21 mouse cellular contexts compared by ENCODE assay signal in the genomic region with DNA sequence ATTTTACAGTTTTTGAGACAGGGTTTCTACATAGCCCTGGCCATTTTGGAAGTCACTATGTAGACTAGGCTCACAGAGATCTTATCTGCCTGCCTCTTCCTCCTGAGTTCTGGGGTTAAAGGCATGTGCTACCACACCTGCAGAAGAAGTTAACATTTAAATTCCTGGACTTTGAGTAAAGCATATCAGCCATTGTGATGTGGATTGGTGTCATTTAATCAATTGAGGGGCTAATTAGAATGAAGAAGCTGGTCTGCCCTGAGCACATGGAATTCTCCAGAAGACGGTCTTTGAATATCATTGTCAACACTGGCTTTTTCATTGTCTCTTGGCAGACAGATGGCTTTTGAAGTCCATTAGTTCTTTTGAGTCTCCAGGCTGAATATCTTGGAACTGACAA. TPM values are rescaled to one million over a fixed set of nuclear protein-coding genes. Genes with fewer than 3 reads are reported as not detected.
A peak's percentile ranks its signal among the peaks of the same experiment; 100 is the strongest.
DNase-seq lines count a peak whose midpoint lies in the region; ATAC-seq and TF ChIP-seq lines count a peak whose summit lies in the region.
"Had no signal": no experiment of that assay in that cellular context is flagged by ENCODE, and none has a peak within 500 bp of the region (broad histone marks: within the 10 kb centered on the region; RNA-seq: fewer than 3 reads in every experiment).

No protein-coding gene starts in this region.

- H3K36me3 ChIP-seq in ES-E14 (ENCODE audit: control insufficient read depth, insufficient read depth, low read length, poor library complexity, severe bottlenecking) = no peaks in the 10 kb centered on the region
- no peaks in the 10 kb centered on the region for H3K36me3 ChIP-seq in forebrain, embryonic 15.5 days
- H3K36me3 ChIP-seq: embryonic facial prominence, embryonic 10.5 days; embryonic facial prominence, embryonic 12.5 days had no signal

- H3K27ac ChIP-seq in ES-E14 (ENCODE audit: insufficient read depth, low read depth, low read length, poor library complexity, severe bottlenecking) = no peak overlapping the region; the same call in 1 of the 2 replicates
- H3K27ac ChIP-seq in forebrain, embryonic 15.5 days (replicated peaks) = no peak overlapping the region
- H3K27ac ChIP-seq: embryonic facial prominence, embryonic 10.5 days; embryonic facial prominence, embryonic 12.5 days; forebrain, embryonic 13.5 days had no signal

- no peaks in the 10 kb centered on the region for H3K9me3 ChIP-seq in ES-E14 (ENCODE audit: control insufficient read depth, insufficient read depth, low read depth, low read length)
- H3K9me3 ChIP-seq in forebrain, embryonic 15.5 days = no peaks in the 10 kb centered on the region
- H3K9me3 ChIP-seq: embryonic facial prominence, embryonic 12.5 days had no signal

- WGBS in forebrain, embryonic 15.5 days = 79% methylated on average over 1 of the region's 1 CpGs

- H3K4me3 ChIP-seq in ES-E14 (ENCODE audit: insufficient read depth in 1 of 2, low read depth in 1 of 2, low read length in 2 of 2, poor library complexity in 1 of 2, severe bottlenecking in 1 of 2) = no peak overlapping the region
- no peak overlapping the region for H3K4me3 ChIP-seq in forebrain, embryonic 15.5 days
- H3K4me3 ChIP-seq: embryonic facial prominence, embryonic 10.5 days; embryonic facial prominence, embryonic 12.5 days; forebrain, embryonic 13.5 days had no signal

- ATAC-seq in forebrain, embryonic 15.5 days (replicated peaks) = no peak
- ATAC-seq: forebrain, embryonic 13.5 days; forebrain, embryonic 16.5 days; Patski had no signal

- in situ Hi-C loops in ES-E14 (cut with MboI; ENCODE audit: low sequenced_read_pairs in 2 of 2, unreplicated experiment in 2 of 2) = no loop called here

- no peaks in the 10 kb centered on the region; a peak in 1 of 4 replicates for H3K4me1 ChIP-seq in ES-E14 (ENCODE audit: control insufficient read depth in 2 of 2, insufficient read depth in 2 of 2, low read length in 2 of 2, poor library complexity in 1 of 2)
- no peaks in the 10 kb centered on the region for H3K4me1 ChIP-seq in forebrain, embryonic 15.5 days
- H3K4me1 ChIP-seq: embryonic facial prominence, embryonic 10.5 days; embryonic facial prominence, embryonic 12.5 days; forebrain, embryonic 13.5 days had no signal

- H3K9ac ChIP-seq in ES-E14 (ENCODE audit: insufficient read depth, low read depth, low read length, poor library complexity, severe bottlenecking) = no peak overlapping the region
- H3K9ac ChIP-seq in forebrain, embryonic 15.5 days (replicated peaks) = no peak overlapping the region
- H3K9ac ChIP-seq: embryonic facial prominence, embryonic 12.5 days; forebrain, embryonic 13.5 days had no signal

- DNase-seq in ES-CJ7 (ENCODE audit: low read depth, low spot score) = peak; percentile 76
- DNase-seq in ES-E14 (ENCODE audit: low read depth, low spot score) = peak; percentile 56
- DNase-seq in R1 (ENCODE audit: low read depth, low spot score) = peak; percentile 72
- DNase-seq in ZHBTc4 (ENCODE audit: low read depth, low spot score) = peak; percentile 86
- DNase-seq in ovary, postnatal 14 days (ENCODE audit: low spot score) = no peak
- DNase-seq in right cerebral cortex, postnatal 25 days = no peak
- DNase-seq: adrenal gland, adult 2 months; adrenal gland, postnatal 10 days; adrenal gland, postnatal 25 days; cerebellum, adult 11 months; cerebellum, adult 18-20 months; cerebellum, adult 8-10 months; cerebellum, adult 9-11 months; cerebellum, postnatal 25 days had no signal

- H3K4me2 ChIP-seq in forebrain, embryonic 15.5 days (replicated peaks) = no peak overlapping the region
- H3K4me2 ChIP-seq: embryonic facial prominence, embryonic 12.5 days; forebrain, embryonic 13.5 days had no signal

- H3K27me3 ChIP-seq in forebrain, embryonic 15.5 days = no peaks in the 10 kb centered on the region
- H3K27me3 ChIP-seq: embryonic facial prominence, embryonic 12.5 days; forebrain, embryonic 13.5 days had no signal

TF ChIP-seq in ES-E14, 5 proteins besides CTCF, POLR2A, EP300 and RAD21:
- no peak for TF ChIP-seq MAFK (IDR thresholded peaks at IDR 0.05; ENCODE audit: insufficient read depth, low read depth, low read length)
- no peak for TF ChIP-seq HCFC1 (IDR thresholded peaks at IDR 0.05; ENCODE audit: borderline replicate concordance, insufficient read depth, low read length)
- no peak for TF ChIP-seq ZC3H11A (IDR thresholded peaks at IDR 0.05; ENCODE audit: borderline replicate concordance, low read depth, low read length)
TF ChIP-seq in ES-E14: peak in this region for 0.

RNA-seq across cellular contexts. Expression of gene Cul5, which starts 11.0 kb away (rescaled TPM):
- 31.5 and 42.6 TPM in 2 replicates for total RNA-seq in ES-E14 (2012; rRNA removed)
- 47.0 and 47.2 TPM in 2 replicates for polyA plus RNA-seq in forebrain, embryonic 15.5 days (2015; fragmentation: Nextera tagmentation; extraction: Ambion mirVana)

RNA-seq across cellular contexts. Expression of gene Rab39, which starts 25.2 kb away (rescaled TPM):
- 1.1 and 1.8 TPM in 2 replicates for total RNA-seq in ES-E14 (2012; rRNA removed)
- polyA plus RNA-seq in forebrain, embryonic 15.5 days (2015; fragmentation: Nextera tagmentation; extraction: Ambion mirVana) = 3.7 and 4.2 TPM in 2 replicates
- polyA plus RNA-seq: C2C12, Patski had no signal

Comparison
In these comparisons a context has a peak if more than half of its experiments do, and no peak if none do; other contexts are left out.
1. DNase-seq: peak in ES-CJ7 (single experiment), ES-E14 (single experiment), R1 (single experiment) and ZHBTc4 (single experiment); none in ovary, postnatal 14 days (single experiment) and right cerebral cortex, postnatal 25 days (single experiment).